Mouse (Mus musculus): ENCODE results near the gene Uso1.
A peak's percentile ranks its signal among the peaks of the same experiment; 100 is the strongest.

The Uso1 gene

GRCm38 (mm10) chr5:92234939-92235557 lies 97.3 kb downstream of the Uso1 start:
- DNase-seq (ENCODE audit: low read depth, low spot score): no peak

GRCm38 (mm10) chr5:92239333-92240232 lies 101.8 kb downstream of the Uso1 start:
- peak; percentile 31 for DNase-seq (ENCODE audit: low read depth, low spot score)

- peak; percentile 69 for DNase-seq (ENCODE audit: low read depth, low spot score)
These were observed 103.0 kb downstream of the Uso1 start for GRCm38 (mm10) chr5:92240769-92241168.

- no peak for DNase-seq (ENCODE audit: low read depth, low spot score)
These were observed 107.2 kb downstream of the Uso1 start for GRCm38 (mm10) chr5:92244900-92245299.

GRCm38 (mm10) chr5:92245483-92245882 lies 107.7 kb downstream of the Uso1 start:
- no peak for DNase-seq (ENCODE audit: low read depth, low spot score)

GRCm38 (mm10) chr5:92248614-92249013 lies 110.9 kb downstream of the Uso1 start:
- DNase-seq (ENCODE audit: low read depth, low spot score): no peak

- no peak for DNase-seq (ENCODE audit: low read depth, low spot score)
These were observed 114.3 kb downstream of the Uso1 start for GRCm38 (mm10) chr5:92252031-92252430.

Data from telencephalon, adult 2 months (tissue).